9 mouse cellular contexts compared by ENCODE assay signal in genomic region chr11:56107929-56108328, GRCm38 (mm10).
DNase-seq lines count a peak whose midpoint lies in the region; ATAC-seq and TF ChIP-seq lines count a peak whose summit lies in the region.
"Had no signal": no experiment of that assay in that cellular context is flagged by ENCODE, and none has a peak within 500 bp of the region (broad histone marks: within the 10 kb centered on the region; RNA-seq: fewer than 3 reads in every experiment).

No protein-coding gene starts in this region.

- WGBS in forebrain, embryonic 15.5 days, result 11% methylated on average over 3 of the region's 3 CpGs
- WGBS in hindbrain, embryonic 15.5 days, result 17% methylated on average over 3 of the region's 3 CpGs
- WGBS in midbrain, embryonic 10.5 days, result 23% methylated on average over 3 of the region's 3 CpGs

- DNase-seq in R1 (ENCODE audit: low read depth, low spot score), result peak; percentile 86
- DNase-seq in c-Kit-positive CD71-positive TER-119-negative erythroid progenitor cells, embryonic 14.5 days (ENCODE audit: low read depth), result peak; percentile 47
- peak; percentile 65 to 80 for DNase-seq in left cerebral cortex, adult 2 months (ENCODE audit: extremely low spot score in 1 of 2, low spot score in 2 of 2)
- peak; percentile 77 for DNase-seq in midbrain, embryonic 10.5 days (ENCODE audit: low spot score)
- peak; percentile 30 for DNase-seq in skeletal muscle tissue, adult 2 months (ENCODE audit: low read depth, low spot score)

- no peaks in the 10 kb centered on the region for H3K9me3 ChIP-seq in forebrain, embryonic 15.5 days
- H3K9me3 ChIP-seq in hindbrain, embryonic 15.5 days, result no peaks in the 10 kb centered on the region
- H3K9me3 ChIP-seq in midbrain, embryonic 10.5 days (replicated peaks), result no peaks in the 10 kb centered on the region
- H3K9me3 ChIP-seq: limb, embryonic 15.5 days had no signal

- no peaks in the 10 kb centered on the region for H3K36me3 ChIP-seq in forebrain, embryonic 15.5 days
- H3K36me3 ChIP-seq in hindbrain, embryonic 15.5 days, result no peaks in the 10 kb centered on the region
- H3K36me3 ChIP-seq in midbrain, embryonic 10.5 days, result no peaks in the 10 kb centered on the region
- H3K36me3 ChIP-seq: limb, embryonic 15.5 days had no signal

- H3K27me3 ChIP-seq in forebrain, embryonic 15.5 days, result no peaks in the 10 kb centered on the region
- H3K27me3 ChIP-seq in hindbrain, embryonic 15.5 days, result no peaks in the 10 kb centered on the region
- no peaks in the 10 kb centered on the region for H3K27me3 ChIP-seq in midbrain, embryonic 10.5 days (ENCODE audit: low read depth, poor library complexity, severe bottlenecking)
- H3K27me3 ChIP-seq: limb, embryonic 15.5 days had no signal

- no peak overlapping the region for H3K9ac ChIP-seq in forebrain, embryonic 15.5 days (replicated peaks)
- H3K9ac ChIP-seq in hindbrain, embryonic 15.5 days, result no peak overlapping the region
- H3K9ac ChIP-seq: limb, embryonic 15.5 days had no signal

- intact Hi-C loops in left cerebral cortex, adult 2 months (cut with DNase I), result loop anchor here (1.0 kb wide), 1 partner anchor 590 kb away; no protein-coding TSS in a partner anchor

- H3K4me1 ChIP-seq in forebrain, embryonic 15.5 days, result no peaks in the 10 kb centered on the region
- no peaks in the 10 kb centered on the region for H3K4me1 ChIP-seq in hindbrain, embryonic 15.5 days (replicated peaks)
- peaks cover 10% of the 10 kb centered on the region; the same call in 1 of the 2 replicates for H3K4me1 ChIP-seq in midbrain, embryonic 10.5 days
- H3K4me1 ChIP-seq: limb, embryonic 15.5 days had no signal

- no peak overlapping the region for H3K27ac ChIP-seq in forebrain, embryonic 15.5 days (replicated peaks)
- no peak overlapping the region for H3K27ac ChIP-seq in hindbrain, embryonic 15.5 days (replicated peaks)
- no peak overlapping the region for H3K27ac ChIP-seq in left cerebral cortex, adult 2 months
- no peak overlapping the region for H3K27ac ChIP-seq in midbrain, embryonic 10.5 days (replicated peaks)
- H3K27ac ChIP-seq: limb, embryonic 15.5 days had no signal

- TF ChIP-seq CTCF in left cerebral cortex, adult 2 months (IDR thresholded peaks at IDR 0.05), result peak; percentile 75

- ATAC-seq in forebrain, embryonic 15.5 days (replicated peaks), result peak; percentile 58
- peak; percentile 48; the same call in 1 of the 2 replicates for ATAC-seq in hindbrain, embryonic 15.5 days (ENCODE audit: low FRiP score, low read depth)
- no peak for ATAC-seq in erythroblast, adult 5-6 weeks (replicated peaks; ENCODE audit: low FRiP score, poor library complexity, severe bottlenecking)

- no peak overlapping the region for H3K4me3 ChIP-seq in forebrain, embryonic 15.5 days
- H3K4me3 ChIP-seq in hindbrain, embryonic 15.5 days, result no peak overlapping the region
- no peak overlapping the region for H3K4me3 ChIP-seq in left cerebral cortex, adult 2 months
- no peak overlapping the region for H3K4me3 ChIP-seq in midbrain, embryonic 10.5 days
- H3K4me3 ChIP-seq: limb, embryonic 15.5 days had no signal

- no peak overlapping the region for H3K4me2 ChIP-seq in forebrain, embryonic 15.5 days (replicated peaks)
- no peak overlapping the region for H3K4me2 ChIP-seq in hindbrain, embryonic 15.5 days
- H3K4me2 ChIP-seq: limb, embryonic 15.5 days had no signal

Comparison
In these comparisons a context has a peak if more than half of its experiments do, and no peak if none do; other contexts are left out.
1. DNase-seq: peak in every context shown above with its lines; median percentile 86 in R1; 77 in midbrain, embryonic 10.5 days; 72 in left cerebral cortex, adult 2 months; 47 in c-Kit-positive CD71-positive TER-119-negative erythroid progenitor cells, embryonic 14.5 days; 30 in skeletal muscle tissue, adult 2 months.